Mouse (Mus musculus) spleen, postnatal 36 days (tissue): ENCODE results near the gene Syt7.

ENCODE experiments used
- DNase-seq, 2 experiments: peaks; one replicate each; pipeline ENCODE4 v3.0.0; 2022; ENCODE audit warnings: low spot score in 2 of 2, mixed read lengths in 1 of 2

Gene Syt7

GRCm38 (mm10) chr19:10387660-10388059 is 1.2 kb upstream of the Syt7 start:
- no peak for DNase-seq

- no peak for DNase-seq
These were observed 655 bp downstream of the Syt7 start for GRCm38 (mm10) chr19:10389391-10390098.

GRCm38 (mm10) chr19:10390099-10390680 is 1.3 kb downstream of the Syt7 start:
- DNase-seq: no peak

GRCm38 (mm10) chr19:10391028-10391427 is 2.1 kb downstream of the Syt7 start:
- no peak for DNase-seq

- DNase-seq: no peak
These were observed 3.1 kb downstream of the Syt7 start for GRCm38 (mm10) chr19:10391995-10392394.

- DNase-seq: no peak
These were observed 4.6 kb downstream of the Syt7 start for GRCm38 (mm10) chr19:10393471-10393870.

- no peak for DNase-seq
These were observed 5.1 kb downstream of the Syt7 start for GRCm38 (mm10) chr19:10393874-10394500.

- DNase-seq: no peak
These were observed 6.3 kb downstream of the Syt7 start for GRCm38 (mm10) chr19:10395174-10395573.

- DNase-seq: no peak
These were observed 8.1 kb downstream of the Syt7 start for GRCm38 (mm10) chr19:10396962-10397361.

GRCm38 (mm10) chr19:10397479-10398153 is 8.7 kb downstream of the Syt7 start:
- no peak for DNase-seq

GRCm38 (mm10) chr19:10398296-10398695 is 9.4 kb downstream of the Syt7 start:
- DNase-seq: no peak

GRCm38 (mm10) chr19:10402771-10403494 is 14.0 kb downstream of the Syt7 start:
- DNase-seq: no peak

- DNase-seq: no peak
These were observed 14.9 kb downstream of the Syt7 start for GRCm38 (mm10) chr19:10403593-10404380.

GRCm38 (mm10) chr19:10404424-10404823 is 15.5 kb downstream of the Syt7 start:
- DNase-seq: no peak

GRCm38 (mm10) chr19:10404911-10405310 is 16.0 kb downstream of the Syt7 start:
- no peak for DNase-seq

- no peak for DNase-seq
These were observed 24.9 kb downstream of the Syt7 start for GRCm38 (mm10) chr19:10413701-10414242.

GRCm38 (mm10) chr19:10415508-10415907 is 26.6 kb downstream of the Syt7 start:
- DNase-seq: no peak

- DNase-seq: no peak
These were observed 28.0 kb downstream of the Syt7 start for GRCm38 (mm10) chr19:10416889-10417288.

- DNase-seq: no peak
These were observed 28.5 kb downstream of the Syt7 start for GRCm38 (mm10) chr19:10417436-10417835.
